Mouse (Mus musculus) embryo, embryonic 11.5 days (tissue): ENCODE results near the gene Zfp143.

Experiments used
- DNase-seq: peaks from one replicate; pipeline ENCODE4 v3.0.0-alpha.2; 2012; ENCODE audit warnings: low read depth, low spot score

The Zfp143 gene

GRCm38 (mm10) chr7:110133988-110134387, 73.0 kb downstream of the Zfp143 start:
- DNase-seq, result no peak

GRCm38 (mm10) chr7:110138538-110138937, 77.5 kb downstream of the Zfp143 start:
- DNase-seq, result no peak

GRCm38 (mm10) chr7:110143863-110144262, 82.8 kb downstream of the Zfp143 start:
- no peak for DNase-seq
